Mouse (Mus musculus) CH12.LX (cell line): ENCODE measurements around the gene Ctsh. TPM values are rescaled to one million over a fixed set of nuclear protein-coding genes. Genes with fewer than 3 reads are reported as not detected.
A peak's percentile ranks its signal among the peaks of the same experiment; 100 is the strongest.
"Not testable (repeated sequence)": the region's sequence is repeated elsewhere in the genome, so short reads cannot be mapped to it uniquely, and the experiment has no call there.

Experiments used
- DNase-seq: peaks from one replicate; pipeline ENCODE4 v3.0.0-alpha.2; 2013; ENCODE audit errors: extremely low read depth
- H3K27ac ChIP-seq: 2 replicates; pipeline ENCODE4 v1.5.1; 2012; ENCODE audit warnings: low read depth, mild to moderate bottlenecking, control low read depth, moderate library complexity; ENCODE audit not compliant: insufficient read depth
- H3K27me3 ChIP-seq: replicated peaks from 2 replicates; pipeline ENCODE3; 2012; ENCODE audit warnings: inconsistent platforms
- H3K36me3 ChIP-seq, 2 experiments: replicated peaks in 1 of 2; 2 replicates each; pipeline versions ENCODE3 to v1.6.1; 2012; ENCODE audit warnings: inconsistent platforms in 1 of 2, low read length in 1 of 2, mild to moderate bottlenecking in 1 of 2, mixed read lengths in 1 of 2, moderate library complexity in 1 of 2; ENCODE audit not compliant: control insufficient read depth in 1 of 2, insufficient read depth in 1 of 2
- H3K4me1 ChIP-seq, 2 experiments: 2 replicates each; pipeline ENCODE4 v1.6.1; 2012; ENCODE audit warnings: inconsistent platforms in 1 of 2, moderate library complexity in 1 of 2; ENCODE audit not compliant: insufficient read depth in 2 of 2, control insufficient read depth in 1 of 2
- H3K4me2 ChIP-seq: 2 replicates; pipeline ENCODE4 v1.6.1; 2012; ENCODE audit warnings: low read depth, mild to moderate bottlenecking, control low read depth; ENCODE audit not compliant: poor library complexity, insufficient read depth, severe bottlenecking
- H3K4me3 ChIP-seq, 3 experiments: fragments of 150-350 bp in 1 of 3; sonication (generic) in 1 of 3; replicated peaks in 1 of 3; 2 replicates each; pipeline versions ENCODE3 to v1.5.1; 2011 to 2012; ENCODE audit warnings: low read depth in 2 of 3, low read length in 2 of 3, mild to moderate bottlenecking in 2 of 3, moderate library complexity in 2 of 3, control low read depth in 1 of 3, improper control_type of control experiment in 1 of 3, inconsistent platforms in 1 of 3, mixed read lengths in 1 of 3; ENCODE audit not compliant: poor library complexity in 1 of 3
- H3K79me2 ChIP-seq: replicated peaks from 2 replicates; pipeline ENCODE4 v1.6.1; 2012; ENCODE audit warnings: mild to moderate bottlenecking, moderate library complexity; ENCODE audit not compliant: control insufficient read depth, poor library complexity, insufficient read depth, severe bottlenecking; ENCODE audit errors: extremely low read depth
- H3K9ac ChIP-seq: 2 replicates; pipeline ENCODE4 v1.6.1; 2012; ENCODE audit warnings: low read depth, mild to moderate bottlenecking, control low read depth, moderate library complexity; ENCODE audit not compliant: insufficient read depth
- H3K9me3 ChIP-seq: replicated peaks from 2 replicates; pipeline ENCODE3; 2012; ENCODE audit warnings: low read length, inconsistent platforms, mixed read lengths
- BHLHE40 ChIP-seq: IDR thresholded peaks from 2 replicates; pipeline ENCODE4 v1.6.1; 2011; ENCODE audit warnings: mild to moderate bottlenecking, low read depth, low read length, improper control_type of control experiment
- CHD2 ChIP-seq: IDR thresholded peaks from 2 replicates; pipeline ENCODE4 v1.6.1; 2011; ENCODE audit warnings: low read length, improper control_type of control experiment
- ELF1 ChIP-seq: IDR thresholded peaks from 2 replicates; pipeline ENCODE4 v1.6.1; 2014; ENCODE audit warnings: low read depth, mild to moderate bottlenecking, inconsistent platforms, low read length, improper control_type of control experiment
- EP300 ChIP-seq: IDR thresholded peaks from 2 replicates; pipeline ENCODE4 v1.6.1; 2011; ENCODE audit warnings: low read length, improper control_type of control experiment
- MEF2A ChIP-seq: IDR thresholded peaks from 2 replicates; pipeline ENCODE4 v1.6.1; 2014; ENCODE audit warnings: low read depth, mild to moderate bottlenecking, inconsistent platforms, low read length, improper control_type of control experiment, borderline replicate concordance
- MXI1 ChIP-seq: IDR thresholded peaks from 2 replicates; pipeline ENCODE4 v1.6.1; 2011; ENCODE audit warnings: mild to moderate bottlenecking, low read depth, low read length, improper control_type of control experiment
- NELFE ChIP-seq: IDR thresholded peaks from 2 replicates; pipeline ENCODE4 v1.6.1; 2011; ENCODE audit warnings: low read depth, low read length, improper control_type of control experiment
- POLR2A ChIP-seq: IDR thresholded peaks from 2 replicates; pipeline ENCODE4 v1.6.1; 2011; ENCODE audit warnings: low read depth, mild to moderate bottlenecking, improper control_type of control experiment, low read length
- SIN3A ChIP-seq: IDR thresholded peaks from 2 replicates; pipeline ENCODE4 v1.6.1; 2012; ENCODE audit warnings: low read length, improper control_type of control experiment, inconsistent platforms
- ZNF384 ChIP-seq: IDR thresholded peaks from 2 replicates; pipeline ENCODE4 v1.6.1; 2012; ENCODE audit warnings: low read depth, low read length, improper control_type of control experiment, inconsistent platforms
- dilution Hi-C: fragments of 300-500 bp; cut with MboI; formaldehyde crosslinking; loops from 2 replicates; pipeline ENCODE4 v1.14.3; 2020; ENCODE audit warnings: low sequenced_read_pairs; ENCODE audit not compliant: extremely low pct_unique_long_range_greater_than_20kb, extremely low pct_ligation_motif_present
- in situ Hi-C: fragments of 300-500 bp; cut with MboI; formaldehyde crosslinking; loops from 3 replicates; pipeline ENCODE4 v1.14.3; 2019; ENCODE audit warnings: low sequenced_read_pairs, low pct_ligation_motif_present, low pct_unique_long_range_greater_than_20kb, mixed read lengths
- polyA plus RNA-seq: library from polyadenylated mRNA; unstranded; fragments of >175 nt; gene quantifications from 2 replicates; pipeline ENCODE4 v1.2.1, GENCODE M21; 2012; ENCODE audit warnings: low read depth; ENCODE audit not compliant: insufficient read length
- total RNA-seq, 2 experiments: library from RNA; depleted of rRNA; stranded (reverse); fragments of 300-350 nt in 1 of 2; fragments of >200 nt in 1 of 2; gene quantifications; 2 replicates each; pipeline ENCODE4 v1.2.3; 2012 to 2014

The Ctsh gene
- total and polyA plus RNA-seq, 3 experiments, result 133 to 316 (median 256) TPM

- peak; percentile 92 for TF ChIP-seq MEF2A
- peak; percentile 26; the same call in 1 of the 2 replicates for TF ChIP-seq ELF1
- TF ChIP-seq MXI1, result no peak; the same call in 1 of the 2 replicates
- peak; percentile 97 for TF ChIP-seq ZNF384
These were observed 6.0 kb downstream of the Ctsh start (continued) for GRCm38 (mm10) chr9:90059828-90060573.

GRCm38 (mm10) chr9:90060574-90060875, 6.6 kb downstream of the Ctsh start:
- peak overlapping the region in 1 of 3 experiments; percentile 11 for H3K4me3 ChIP-seq
- peak overlapping the region; percentile 78 for H3K4me2 ChIP-seq
- peaks cover 34 to 77% of the 10 kb centered on the region in 2 experiments for H3K4me1 ChIP-seq
- dilution Hi-C loops, result no loop called here
- peaks cover 29 to 50% of the 10 kb centered on the region in 2 experiments for H3K36me3 ChIP-seq
- no peaks in the 10 kb centered on the region for H3K27me3 ChIP-seq
- H3K27ac ChIP-seq, result peak overlapping the region; percentile 100
- H3K9me3 ChIP-seq, result no peaks in the 10 kb centered on the region
- no peak for TF ChIP-seq CHD2
- no peak for TF ChIP-seq POLR2A
- TF ChIP-seq BHLHE40, result no peak
- TF ChIP-seq NELFE, result no peak
- no peak for TF ChIP-seq EP300
- TF ChIP-seq, all 38 proteins: peak for 0
- no peak for DNase-seq
- peaks cover 23% of the 10 kb centered on the region for H3K79me2 ChIP-seq
- H3K9ac ChIP-seq, result peak overlapping the region; percentile 68
- in situ Hi-C loops, result no loop called here

- H3K27me3 ChIP-seq, dilution Hi-C loops: not testable (repeated sequence)
- H3K27ac ChIP-seq, result peak overlapping the region; percentile 100
- peaks cover 33 to 54% of the 10 kb centered on the region in 2 experiments for H3K36me3 ChIP-seq
- peak overlapping the region; percentile 78 for H3K4me2 ChIP-seq
- TF ChIP-seq EP300, result 0 out of 2 replicates have a peak, but pooled peaks have one; percentile 36
- 0 out of 2 replicates have a peak, but pooled peaks have one; percentile 40 for TF ChIP-seq SIN3A
- peak; percentile 40; the same call in 1 of the 2 replicates for TF ChIP-seq NELFE
- TF ChIP-seq BHLHE40, result 0 out of 2 replicates have a peak, but pooled peaks have one; percentile 10
- TF ChIP-seq, all 38 proteins: peak for 4; not testable (repeated sequence) for 34
- Histone ChIP-seq H3K9ac (0 out of 2 replicates have a peak overlapping the region, but pooled peaks have one; percentile 21), H3K79me2 (peaks cover 19% of the 10 kb centered on the region), H3K4me1 (peaks cover 34 to 81% of the 10 kb centered on the region in 2 experiments)
- in situ Hi-C loops, H3K4me3 ChIP-seq, H3K9me3 ChIP-seq, DNase-seq: not testable (repeated sequence)
These were observed 7.0 kb downstream of the Ctsh start for GRCm38 (mm10) chr9:90060932-90061331.
